ENCODE assay signal across 14 mouse cellular contexts in the genomic region with DNA sequence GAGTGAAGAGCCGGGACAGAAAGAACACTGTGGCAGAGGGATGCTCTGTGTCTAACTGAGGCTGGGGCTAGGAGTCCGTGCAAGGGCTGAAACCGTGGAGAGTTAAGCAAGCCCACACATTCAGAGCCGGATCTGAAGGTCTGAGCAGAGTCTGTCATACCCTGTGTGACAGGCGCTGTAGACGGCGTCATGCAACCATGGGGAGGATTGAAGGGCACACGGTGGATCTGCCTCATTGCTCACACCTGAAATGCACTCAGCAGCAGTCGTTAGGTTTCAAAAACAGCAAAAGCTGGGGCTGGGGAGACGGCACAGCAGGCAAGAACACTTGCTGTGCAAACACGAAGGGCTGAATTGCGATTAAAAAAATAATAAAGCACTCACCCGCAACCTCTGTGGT.
DNase-seq lines count a peak whose midpoint lies in the region; ATAC-seq and TF ChIP-seq lines count a peak whose summit lies in the region.
"Had no signal": no experiment of that assay in that cellular context is flagged by ENCODE, and none has a peak within 500 bp of the region (broad histone marks: within the 10 kb centered on the region; RNA-seq: fewer than 3 reads in every experiment).

No protein-coding gene starts in this region.

- H3K9ac ChIP-seq in hindbrain, postnatal 0 days (replicated peaks; ENCODE audit: low read length), result no peak overlapping the region
- H3K9ac ChIP-seq in forebrain, embryonic 12.5 days, result no peak overlapping the region
- no peak overlapping the region for H3K9ac ChIP-seq in limb, embryonic 12.5 days (replicated peaks)
- H3K9ac ChIP-seq in neural tube, embryonic 12.5 days, result peak overlapping the region; percentile 17
- H3K9ac ChIP-seq: intestine, embryonic 15.5 days had no signal

- H3K4me1 ChIP-seq in hindbrain, embryonic 10.5 days (replicated peaks), result peaks cover 100% of the 10 kb centered on the region
- peaks cover 27% of the 10 kb centered on the region for H3K4me1 ChIP-seq in hindbrain, postnatal 0 days (ENCODE audit: insufficient read depth, low read length)
- peaks cover 99% of the 10 kb centered on the region for H3K4me1 ChIP-seq in forebrain, embryonic 12.5 days
- H3K4me1 ChIP-seq in limb, embryonic 12.5 days (replicated peaks), result peaks cover 79% of the 10 kb centered on the region
- H3K4me1 ChIP-seq in neural tube, embryonic 12.5 days, result peaks cover 94% of the 10 kb centered on the region

- 25% methylated on average over 13 of the region's 13 CpGs for WGBS in hindbrain, embryonic 10.5 days
- WGBS in hindbrain, postnatal 0 days, result 29% methylated on average over 13 of the region's 13 CpGs
- WGBS in forebrain, embryonic 12.5 days, result 26% methylated on average over 13 of the region's 13 CpGs
- 46% methylated on average over 13 of the region's 13 CpGs for WGBS in limb, embryonic 12.5 days
- WGBS in neural tube, embryonic 12.5 days, result 39% methylated on average over 13 of the region's 13 CpGs

- TF ChIP-seq CTCF in hindbrain, postnatal 0 days (IDR thresholded peaks at IDR 0.05; ENCODE audit: low read depth), result no peak

- no peak for ATAC-seq in hindbrain, postnatal 0 days
- no peak for ATAC-seq in forebrain, embryonic 12.5 days (ENCODE audit: low FRiP score)
- ATAC-seq in limb, embryonic 12.5 days (ENCODE audit: insufficient number of reproducible peaks, insufficient read depth, low FRiP score, low TSS enrichment, low read depth), result no peak
- no peak for ATAC-seq in neural tube, embryonic 12.5 days (ENCODE audit: low FRiP score, low read depth)
- ATAC-seq: intestine, embryonic 15.5 days had no signal

- H3K27ac ChIP-seq in hindbrain, embryonic 10.5 days, result peak overlapping the region; percentile 74
- no peak overlapping the region for H3K27ac ChIP-seq in hindbrain, postnatal 0 days
- H3K27ac ChIP-seq in forebrain, embryonic 12.5 days, result peak overlapping the region; percentile 65
- peak overlapping the region; percentile 20; the same call in 1 of the 2 replicates for H3K27ac ChIP-seq in limb, embryonic 12.5 days
- H3K27ac ChIP-seq in neural tube, embryonic 12.5 days, result peak overlapping the region; percentile 66; the same call in 1 of the 2 replicates
- H3K27ac ChIP-seq: intestine, embryonic 15.5 days; layer of hippocampus, adult 2 months had no signal

- H3K4me2 ChIP-seq in hindbrain, postnatal 0 days (ENCODE audit: low read depth, low read length), result no peak overlapping the region
- no peak overlapping the region for H3K4me2 ChIP-seq in forebrain, embryonic 12.5 days
- no peak overlapping the region for H3K4me2 ChIP-seq in limb, embryonic 12.5 days
- H3K4me2 ChIP-seq in neural tube, embryonic 12.5 days (replicated peaks), result no peak overlapping the region
- H3K4me2 ChIP-seq: intestine, embryonic 15.5 days had no signal

- no peaks in the 10 kb centered on the region for H3K36me3 ChIP-seq in hindbrain, embryonic 10.5 days
- H3K36me3 ChIP-seq in hindbrain, postnatal 0 days (ENCODE audit: insufficient read depth, low read length), result no peaks in the 10 kb centered on the region
- H3K36me3 ChIP-seq in forebrain, embryonic 12.5 days (replicated peaks), result no peaks in the 10 kb centered on the region
- H3K36me3 ChIP-seq in limb, embryonic 12.5 days, result no peaks in the 10 kb centered on the region
- H3K36me3 ChIP-seq in neural tube, embryonic 12.5 days, result no peaks in the 10 kb centered on the region
- H3K36me3 ChIP-seq: intestine, embryonic 15.5 days had no signal

- H3K27me3 ChIP-seq in hindbrain, embryonic 10.5 days (ENCODE audit: insufficient read depth, poor library complexity, severe bottlenecking), result peaks cover 71% of the 10 kb centered on the region
- no peaks in the 10 kb centered on the region for H3K27me3 ChIP-seq in hindbrain, postnatal 0 days (ENCODE audit: insufficient read depth, low read length)
- H3K27me3 ChIP-seq in forebrain, embryonic 12.5 days, result peaks cover 14% of the 10 kb centered on the region
- H3K27me3 ChIP-seq in limb, embryonic 12.5 days, result 0 out of 2 replicates have a peak, but pooled peaks cover 3% of the 10 kb centered on the region
- no peaks in the 10 kb centered on the region for H3K27me3 ChIP-seq in neural tube, embryonic 12.5 days (replicated peaks)
- H3K27me3 ChIP-seq: intestine, embryonic 15.5 days had no signal

- H3K9me3 ChIP-seq in hindbrain, embryonic 10.5 days, result no peaks in the 10 kb centered on the region
- H3K9me3 ChIP-seq in hindbrain, postnatal 0 days (ENCODE audit: low read length), result no peaks in the 10 kb centered on the region
- no peaks in the 10 kb centered on the region for H3K9me3 ChIP-seq in forebrain, embryonic 12.5 days
- no peaks in the 10 kb centered on the region for H3K9me3 ChIP-seq in limb, embryonic 12.5 days
- no peaks in the 10 kb centered on the region for H3K9me3 ChIP-seq in neural tube, embryonic 12.5 days
- H3K9me3 ChIP-seq: intestine, embryonic 15.5 days had no signal

- no peak overlapping the region for H3K4me3 ChIP-seq in hindbrain, embryonic 10.5 days
- H3K4me3 ChIP-seq in hindbrain, postnatal 0 days (ENCODE audit: low read length), result no peak overlapping the region
- H3K4me3 ChIP-seq in forebrain, embryonic 12.5 days (replicated peaks), result no peak overlapping the region
- H3K4me3 ChIP-seq in limb, embryonic 12.5 days (replicated peaks), result no peak overlapping the region
- H3K4me3 ChIP-seq in neural tube, embryonic 12.5 days, result no peak overlapping the region
- H3K4me3 ChIP-seq: intestine, embryonic 15.5 days; layer of hippocampus, adult 2 months had no signal

- DNase-seq in hindbrain, embryonic 10.5 days (ENCODE audit: low spot score), result no peak
- DNase-seq in hindbrain, postnatal 0 days (ENCODE audit: low spot score), result no peak
- DNase-seq in frontal cortex, postnatal 10 days (ENCODE audit: low spot score in 2 of 2), result no peak
- no peak for DNase-seq in urinary bladder, postnatal 36 days (ENCODE audit: low spot score in 2 of 2)
- DNase-seq in spleen, adult 18-20 months, result no peak
- DNase-seq: adrenal gland, postnatal 36 days; cerebellum, postnatal 10 days; left cerebral cortex, postnatal 4 days; thymus, postnatal 36 days had no signal
